Mouse (Mus musculus) spleen, adult 2 months (tissue): ENCODE measurements around the gene Ttc29.

Experiments used
- CTCF ChIP-seq: fragments of 200-500 bp; IDR thresholded peaks from 2 replicates; pipeline ENCODE4 v1.5.1; 2011; ENCODE audit warnings: mild to moderate bottlenecking, inconsistent platforms; ENCODE audit not compliant: insufficient read depth, insufficient read length, insufficient replicate concordance; ENCODE audit errors: extremely low read depth
- POLR2A ChIP-seq: fragments of 200-500 bp; IDR thresholded peaks from 2 replicates; pipeline ENCODE4 v1.6.1; 2011; ENCODE audit warnings: low read depth, low read length, inconsistent platforms

GRCm38 (mm10) chr8:78342151-78342550, 129.1 kb downstream of the Ttc29 start:
- TF ChIP-seq CTCF (no peak), POLR2A (no peak)
